Mouse (Mus musculus) G1E (cell line): ENCODE measurements around the gene Pithd1. TPM values are rescaled to one million over a fixed set of nuclear protein-coding genes. Genes with fewer than 3 reads are reported as not detected.
A peak's percentile ranks its signal among the peaks of the same experiment; 100 is the strongest.

ENCODE experiments used
- ATAC-seq: 2 replicates; pipeline ENCODE4 v1.8.0; 2016; ENCODE audit warnings: mild to moderate bottlenecking; ENCODE audit not compliant: insufficient number of reproducible peaks, poor library complexity, low FRiP score, severe bottlenecking; ENCODE audit errors: extremely low read depth
- DNase-seq: peaks from one replicate; pipeline ENCODE4 v3.0.0; 2012; ENCODE audit warnings: low spot score
- H3K27me3 ChIP-seq: 2 replicates; pipeline ENCODE4 v1.6.1; 2012; ENCODE audit warnings: mild to moderate bottlenecking, low read length, inconsistent platforms; ENCODE audit not compliant: insufficient read depth
- H3K36me3 ChIP-seq: replicated peaks from 2 replicates; pipeline ENCODE3; 2012; ENCODE audit warnings: mild to moderate bottlenecking, inconsistent platforms
- H3K4me1 ChIP-seq: 2 replicates; pipeline ENCODE4 v1.6.1; 2012; ENCODE audit warnings: low read depth, low read length, inconsistent platforms, mixed read lengths; ENCODE audit not compliant: insufficient read depth
- H3K4me3 ChIP-seq: 2 replicates; pipeline ENCODE4 v1.5.1; 2012; ENCODE audit warnings: low read depth, mild to moderate bottlenecking, inconsistent platforms, low read length, moderate library complexity, mixed read lengths
- H3K9me3 ChIP-seq: replicated peaks from 2 replicates; pipeline ENCODE4 v1.6.1; 2012; ENCODE audit warnings: inconsistent platforms
- CTCF ChIP-seq: IDR thresholded peaks from 2 replicates; pipeline ENCODE4 v1.5.1; 2012; ENCODE audit warnings: low read depth, low read length, inconsistent platforms, mixed read lengths
- GATA1 ChIP-seq: IDR thresholded peaks from 2 replicates; pipeline ENCODE4 v1.6.1; 2012; ENCODE audit warnings: borderline replicate concordance, low read length, inconsistent platforms, mixed read lengths
- GATA2 ChIP-seq: IDR thresholded peaks from 2 replicates; pipeline ENCODE4 v1.6.1; 2012; ENCODE audit warnings: low read depth, low read length, inconsistent platforms, borderline replicate concordance
- POLR2AphosphoS5 ChIP-seq: IDR thresholded peaks from 2 replicates; pipeline ENCODE4 v1.6.1; 2012; ENCODE audit warnings: low read depth, low read length, inconsistent platforms; ENCODE audit not compliant: insufficient replicate concordance
- TAL1 ChIP-seq: conservative IDR thresholded peaks from 2 replicates; pipeline ENCODE4 v1.6.1; 2012; ENCODE audit warnings: low read depth, low read length, inconsistent platforms, mixed read lengths
- polyA plus RNA-seq: library from polyadenylated mRNA; stranded (reverse); fragments of >175 nt; gene quantifications from 2 replicates; pipeline ENCODE4 v1.2.3, GENCODE M21; 2012
- total RNA-seq, 2 experiments: library from RNA; stranded (forward) in 1 of 2; stranded (reverse) in 1 of 2; fragments of 200-1000 nt in 1 of 2; fragments of >200 nt in 1 of 2; fragmentation: Nextera tagmentation in 1 of 2; gene quantifications; 2 replicates each; pipeline ENCODE4 v1.2.3; 2014 to 2017

The Pithd1 gene
- total and polyA plus RNA-seq, 3 experiments, result 34.9 to 71.7 (median 51.0) TPM

DNA sequence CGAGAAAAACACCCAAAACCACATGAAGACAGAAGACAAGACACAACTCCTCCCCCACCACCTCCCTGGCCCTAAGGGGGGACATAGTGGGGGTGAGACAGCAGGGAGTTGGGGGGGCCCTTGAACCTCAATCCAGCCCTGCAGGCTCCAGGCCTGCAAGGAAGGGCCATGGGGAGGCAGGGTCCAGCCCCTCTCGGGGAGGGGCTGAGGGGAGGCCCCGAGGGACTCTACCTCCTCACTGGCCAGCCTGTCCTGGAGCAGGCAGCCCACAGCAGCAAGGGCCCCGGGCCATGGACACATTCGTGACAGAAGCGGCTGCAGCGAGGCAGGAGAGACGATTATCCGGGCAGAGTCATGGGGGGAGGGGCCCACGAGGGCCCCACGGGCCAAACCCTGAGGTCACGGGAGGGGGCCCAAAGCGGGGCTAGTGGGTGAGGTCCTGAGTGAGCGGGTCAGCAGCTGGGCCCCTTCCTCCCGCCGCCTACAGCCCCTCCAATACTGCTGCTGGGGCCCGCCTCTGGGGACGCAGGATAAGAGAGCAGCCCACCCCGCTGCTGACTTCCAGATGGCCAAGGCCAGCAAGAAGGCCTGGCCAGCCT is 18.7 kb downstream of the Pithd1 start:
- H3K4me3 ChIP-seq, result no peak overlapping the region
- TF ChIP-seq TAL1, result no peak
- no peak for TF ChIP-seq CTCF
- no peak for TF ChIP-seq GATA2
- TF ChIP-seq GATA1, result no peak
- TF ChIP-seq POLR2AphosphoS5, result no peak
- DNase-seq (no peak), ATAC-seq (no peak)
- peaks cover 71% of the 10 kb centered on the region for H3K36me3 ChIP-seq
- H3K27me3 ChIP-seq, result no peaks in the 10 kb centered on the region
- H3K9me3 ChIP-seq, result no peaks in the 10 kb centered on the region
- H3K4me1 ChIP-seq, result peaks cover 72% of the 10 kb centered on the region

DNA sequence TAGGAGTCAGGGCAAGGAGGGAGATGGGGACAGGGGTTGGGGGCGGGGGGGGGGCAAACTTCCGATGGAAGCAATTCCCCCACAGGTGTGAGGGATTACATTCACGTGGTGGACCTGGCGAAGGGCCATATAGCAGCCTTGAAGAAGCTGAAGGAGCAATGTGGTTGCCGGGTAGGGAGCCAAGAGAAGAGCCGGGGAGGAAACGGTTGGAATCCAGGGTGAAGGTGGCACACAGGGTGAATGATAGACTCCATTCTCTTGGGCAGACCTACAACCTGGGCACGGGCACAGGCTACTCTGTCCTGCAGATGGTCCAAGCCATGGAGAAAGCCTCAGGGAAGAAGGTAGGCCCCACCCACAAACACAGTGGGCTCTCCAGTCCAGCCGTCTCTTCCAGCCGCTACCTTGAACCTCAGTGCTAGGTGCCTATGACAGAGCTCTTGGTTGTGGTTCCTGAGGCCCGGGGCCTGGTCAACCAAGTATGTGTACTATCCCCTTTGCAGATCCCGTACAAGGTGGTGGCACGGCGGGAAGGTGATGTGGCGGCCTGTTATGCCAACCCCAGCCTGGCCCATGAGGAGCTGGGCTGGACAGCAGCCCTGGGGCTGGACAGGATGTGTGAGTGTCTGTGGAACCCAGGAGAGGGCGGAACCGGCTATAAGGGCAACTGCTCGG is 19.8 kb downstream of the Pithd1 start:
- Histone ChIP-seq H3K27me3 (no peaks in the 10 kb centered on the region), H3K9me3 (no peaks in the 10 kb centered on the region), H3K4me3 (no peak overlapping the region), H3K4me1 (peaks cover 69% of the 10 kb centered on the region), H3K36me3 (peaks cover 73% of the 10 kb centered on the region)
- ATAC-seq, result no peak
- TF ChIP-seq TAL1 (no peak), CTCF (no peak), GATA2 (no peak), POLR2AphosphoS5 (no peak), GATA1 (no peak)
- DNase-seq, result no peak

DNA sequence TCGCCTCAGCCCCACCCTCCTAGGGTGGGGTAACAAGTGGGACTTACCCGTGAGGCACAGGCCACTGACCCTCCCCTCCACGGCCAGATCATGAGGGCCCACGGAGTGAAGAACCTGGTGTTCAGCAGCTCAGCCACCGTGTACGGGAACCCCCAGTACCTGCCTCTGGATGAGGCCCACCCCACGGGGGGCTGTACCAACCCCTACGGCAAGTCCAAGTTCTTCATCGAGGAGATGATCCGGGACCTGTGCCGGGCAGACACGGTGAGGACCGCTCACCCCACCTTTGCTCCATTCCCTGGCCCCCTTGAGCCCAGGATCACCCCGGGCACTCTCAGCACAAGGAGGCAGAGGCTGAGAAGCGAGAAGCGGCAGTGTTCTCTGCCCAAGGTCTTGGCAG is 20.8 kb downstream of the Pithd1 start:
- Histone ChIP-seq H3K4me3 (no peak overlapping the region), H3K4me1 (peaks cover 66% of the 10 kb centered on the region), H3K27me3 (no peaks in the 10 kb centered on the region), H3K9me3 (no peaks in the 10 kb centered on the region), H3K36me3 (peaks cover 81% of the 10 kb centered on the region)
- TF ChIP-seq POLR2AphosphoS5, result no peak
- no peak for TF ChIP-seq CTCF
- no peak for TF ChIP-seq GATA2
- TF ChIP-seq GATA1, result no peak
- no peak for TF ChIP-seq TAL1
- ATAC-seq (no peak), DNase-seq (no peak)

DNA sequence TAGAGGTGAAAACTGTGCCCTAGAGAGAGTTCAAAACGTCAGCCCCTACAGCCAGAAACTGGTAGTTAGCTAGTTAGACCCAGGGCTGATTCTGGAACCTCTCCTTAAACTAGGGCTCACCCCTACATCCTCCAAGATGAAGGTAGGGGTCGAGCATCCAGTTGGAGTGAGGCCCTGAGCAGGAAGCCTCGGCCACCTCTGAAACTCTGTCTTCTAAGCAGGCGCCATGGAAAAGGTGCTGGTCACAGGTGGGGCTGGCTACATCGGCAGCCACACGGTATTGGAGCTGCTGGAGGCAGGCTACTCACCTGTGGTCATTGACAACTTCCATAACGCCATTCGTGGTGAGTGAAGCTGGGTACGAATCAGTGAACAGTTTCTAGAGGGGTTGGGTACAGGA is 22.0 kb downstream of the Pithd1 start:
- DNase-seq (no peak), ATAC-seq (no peak)
- H3K36me3 ChIP-seq, result peaks cover 82% of the 10 kb centered on the region
- no peak for TF ChIP-seq TAL1
- no peak for TF ChIP-seq GATA1
- TF ChIP-seq POLR2AphosphoS5, result no peak
- TF ChIP-seq GATA2, result no peak
- TF ChIP-seq CTCF, result no peak
- H3K4me3 ChIP-seq, result no peak overlapping the region
- no peaks in the 10 kb centered on the region for H3K27me3 ChIP-seq
- no peaks in the 10 kb centered on the region for H3K9me3 ChIP-seq
- peaks cover 61% of the 10 kb centered on the region for H3K4me1 ChIP-seq

DNA sequence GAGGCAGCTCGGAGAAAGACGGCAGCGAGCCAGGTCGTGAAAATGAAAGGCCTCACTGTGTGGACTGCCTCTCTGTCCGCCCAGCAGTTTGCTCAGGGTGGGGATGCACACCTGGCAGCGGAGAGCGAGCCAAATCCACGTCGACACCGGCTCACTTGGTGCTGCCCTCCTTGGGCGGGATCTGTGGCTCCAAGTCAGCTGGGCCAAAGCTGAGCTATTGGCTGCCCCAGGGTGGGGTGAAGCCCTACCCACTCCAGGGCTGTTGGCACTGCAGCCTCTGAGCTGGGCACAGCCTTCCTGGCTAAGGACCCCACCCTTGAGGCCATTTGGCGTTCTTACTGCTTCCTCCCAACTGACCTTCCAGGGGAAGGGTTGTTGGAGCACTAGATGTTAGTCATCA is 22.6 kb downstream of the Pithd1 start:
- no peak for TF ChIP-seq CTCF
- no peak for TF ChIP-seq GATA2
- no peak for TF ChIP-seq POLR2AphosphoS5
- Histone ChIP-seq H3K27me3 (no peaks in the 10 kb centered on the region), H3K36me3 (peaks cover 82% of the 10 kb centered on the region), H3K9me3 (no peaks in the 10 kb centered on the region), H3K4me3 (peak overlapping the region; percentile 83), H3K4me1 (peaks cover 55% of the 10 kb centered on the region)
- DNase-seq, result no peak
- no peak for ATAC-seq

DNA sequence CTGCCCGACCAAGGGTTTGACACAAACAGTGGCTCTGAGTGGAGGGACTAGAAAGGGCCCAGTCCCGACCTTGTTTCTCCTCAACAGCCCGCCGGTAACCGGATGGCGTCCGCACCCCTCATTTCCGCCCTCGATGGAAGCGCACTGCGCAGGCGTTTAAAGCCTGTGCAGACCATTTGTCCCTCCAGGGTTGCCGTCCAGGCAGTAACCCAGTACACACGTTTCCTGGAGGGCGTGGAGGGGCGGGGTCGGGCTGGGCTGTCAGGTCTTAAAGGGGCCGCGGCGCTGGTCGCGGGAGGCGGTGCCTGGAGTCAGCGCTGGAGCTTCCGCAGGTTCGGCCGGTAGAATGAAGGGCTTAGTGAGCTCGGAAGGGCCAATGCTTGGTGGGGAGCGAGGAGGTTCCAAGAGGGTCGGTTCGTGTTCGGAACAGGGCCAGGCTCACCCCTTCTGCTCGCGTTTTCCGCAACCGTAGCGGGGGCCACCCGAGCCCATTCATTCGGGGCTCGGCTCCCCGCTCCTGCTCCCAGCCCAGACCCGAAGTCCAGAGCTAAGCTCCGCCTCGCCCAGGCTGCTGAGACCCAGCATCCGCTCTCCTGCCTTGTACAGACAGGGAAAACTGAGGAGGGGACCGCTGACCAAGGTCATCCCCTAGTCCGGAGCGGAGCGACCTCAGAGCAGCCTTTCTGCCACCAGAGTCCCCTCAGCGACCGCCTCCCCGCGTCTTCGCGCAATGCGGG is 23.4 kb downstream of the Pithd1 start, which contains the start of gene Gale:
Gale (plus strand) TSS at position 271 of the 737 bp plus-strand sequence.
- Histone ChIP-seq H3K4me3 (peak within 1 kb of the TSS; percentile 83), H3K4me1 (peaks cover 47% of the 10 kb centered on the region), H3K27me3 (no peaks in the 10 kb centered on the region), H3K36me3 (peaks cover 82% of the 10 kb centered on the region), H3K9me3 (no peaks in the 10 kb centered on the region)
- ATAC-seq, result peak; percentile 82
- TF ChIP-seq CTCF (no peak), GATA2 (no peak), TAL1 (no peak), GATA1 (no peak), POLR2AphosphoS5 (no peak)
- peak; percentile 91 for DNase-seq
